Mouse (Mus musculus): ENCODE data around the gene Rnf152.

Rnf152 gene

DNA sequence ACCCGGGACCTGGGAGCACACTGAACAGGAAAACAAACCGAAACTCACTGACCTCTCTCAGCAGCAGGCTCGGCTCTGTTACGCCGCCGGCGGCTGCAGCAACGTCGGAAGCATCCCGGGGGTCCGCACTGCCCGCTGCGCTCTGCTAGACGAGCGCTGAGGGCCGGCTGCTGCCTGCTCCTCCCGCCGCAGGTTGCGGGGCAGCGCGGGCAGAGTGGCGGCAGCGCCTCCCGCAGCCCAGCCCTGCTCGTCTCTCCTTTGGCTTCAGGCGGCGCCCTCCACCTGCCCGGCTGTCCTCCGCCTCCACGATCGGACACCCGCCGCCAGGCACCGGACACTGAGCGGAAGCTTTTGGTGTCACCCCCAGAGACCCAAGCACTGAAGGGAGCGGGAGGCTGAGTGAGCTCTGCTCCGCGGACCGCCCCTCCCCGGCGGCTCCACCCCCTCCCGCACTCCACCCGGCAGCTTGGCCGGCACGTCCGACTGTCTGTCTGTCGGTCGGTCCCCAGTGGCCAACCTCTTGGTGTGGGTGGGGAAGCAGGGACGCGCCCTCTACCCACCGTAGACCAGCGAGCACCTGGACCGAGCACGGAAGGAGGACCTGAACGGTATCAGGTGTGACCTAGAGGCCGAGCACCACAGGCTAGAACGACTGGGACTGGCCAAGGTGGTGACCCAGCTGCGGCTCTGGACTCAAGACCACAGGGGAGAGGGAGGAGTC, at the start of gene Rnf152:
Rnf152 (minus strand) TSS at position 420 of the 721 bp plus-strand sequence.
- in situ Hi-C loops (cut with MboI, MseI), result loop anchor here (5.0 kb wide), 1 partner anchor 76 kb away; no protein-coding TSS in a partner anchor

DNA sequence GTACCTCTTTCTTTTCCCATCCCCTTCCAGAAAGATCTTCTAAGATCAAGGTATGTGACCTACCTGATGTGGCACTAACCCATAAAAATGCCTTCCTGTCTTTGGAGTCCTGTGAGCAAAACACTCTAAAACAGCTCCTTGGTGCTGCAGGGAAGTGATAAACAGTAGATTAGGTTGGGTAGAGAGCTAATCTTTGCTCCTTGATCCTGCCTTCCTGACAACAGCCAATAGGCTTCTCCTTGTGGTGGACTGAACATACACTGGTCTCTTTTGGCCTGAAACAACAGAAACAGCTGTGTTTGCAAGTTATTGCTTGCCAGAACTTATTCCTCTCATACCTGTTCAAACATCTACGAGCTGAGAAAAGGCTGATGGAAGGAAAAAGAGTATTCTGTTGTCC, 46.3 kb upstream of the Rnf152 start:
- in situ Hi-C loops (cut with MboI, MseI), result no loop called here

DNA sequence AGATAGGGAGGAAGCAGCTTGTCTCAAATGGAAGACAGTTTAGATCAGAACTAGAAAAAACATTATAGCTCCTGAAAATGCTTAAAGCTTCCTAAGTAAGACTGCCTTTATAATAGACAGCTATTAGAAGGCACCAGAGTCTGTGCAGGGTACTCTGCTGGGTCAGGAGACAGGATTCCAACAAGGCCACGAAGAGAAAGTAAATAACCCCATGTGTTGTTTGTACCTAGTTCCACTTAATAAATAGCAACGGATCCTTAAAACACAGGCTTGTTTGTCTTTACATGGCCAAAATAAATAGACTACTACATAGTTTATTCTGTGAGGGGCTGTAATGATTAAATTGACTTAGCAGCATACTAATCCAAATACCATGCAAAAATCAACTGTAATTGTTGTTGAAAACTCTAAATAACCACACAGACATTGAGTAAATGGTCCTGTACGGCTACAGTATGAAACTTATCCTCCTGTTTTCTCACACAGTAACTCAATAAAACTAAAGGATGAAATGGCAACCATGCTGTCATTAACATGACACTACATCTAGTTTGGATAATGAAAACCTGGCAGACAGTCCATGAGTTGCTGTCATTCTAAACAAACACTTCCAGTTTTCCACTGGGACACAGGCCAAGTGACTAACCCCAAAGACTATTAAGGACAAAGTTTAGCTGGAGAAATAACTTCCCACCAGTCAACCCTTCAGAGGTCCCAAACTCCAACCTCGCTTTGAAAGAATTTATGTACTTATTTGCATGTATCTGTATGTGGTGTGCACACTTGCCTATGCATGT, 27.8 kb upstream of the Rnf152 start:
- in situ Hi-C loops (cut with MboI, MseI), result no loop called here

GRCm38 (mm10) chr1:105377546-105377945, 21.0 kb upstream of the Rnf152 start:
- in situ Hi-C loops (cut with MboI, MseI), result loop anchor here (10.0 kb wide), 1 partner anchor 877 kb away; no protein-coding TSS in a partner anchor

- in situ Hi-C loops (cut with MboI, MseI), result loop anchor here (10.0 kb wide), 1 partner anchor 880 kb away; no protein-coding TSS in a partner anchor
These were observed 18.1 kb upstream of the Rnf152 start for GRCm38 (mm10) chr1:105374618-105375017.

GRCm38 (mm10) chr1:105362701-105363100, 6.2 kb upstream of the Rnf152 start:
- in situ Hi-C loops (cut with MboI, MseI), result loop anchor here (10.0 kb wide), 2 partner anchors 272 to 1382 kb away; no protein-coding TSS in a partner anchor

DNA sequence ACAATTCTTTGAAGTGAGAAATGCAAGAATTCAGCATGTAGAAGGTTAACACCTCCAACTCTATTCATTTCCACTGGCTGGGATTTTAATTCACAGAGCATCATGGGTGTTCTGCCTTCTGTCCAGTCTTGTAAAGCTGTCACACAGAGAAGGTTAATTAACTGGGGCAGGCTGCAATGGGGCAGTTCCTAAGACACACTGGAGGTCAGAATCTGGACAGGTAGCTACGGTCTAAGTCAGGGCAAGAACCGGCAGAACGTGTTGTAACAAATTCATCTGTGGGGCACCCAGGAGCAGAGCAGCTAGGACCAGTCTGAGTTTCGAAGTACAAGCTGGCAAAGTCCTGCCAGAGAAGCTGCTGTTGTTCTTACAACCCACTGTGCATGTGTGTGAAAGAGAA, 2.4 kb upstream of the Rnf152 start:
- in situ Hi-C loops (cut with MboI, MseI), result loop anchor here (5.0 kb wide), 1 partner anchor 73 kb away; no protein-coding TSS in a partner anchor

GRCm38 (mm10) chr1:105355910-105356290, 610 bp downstream of the Rnf152 start:
- in situ Hi-C loops (cut with MboI, MseI), result loop anchor here (5.0 kb wide), 1 partner anchor 76 kb away; no protein-coding TSS in a partner anchor

DNA sequence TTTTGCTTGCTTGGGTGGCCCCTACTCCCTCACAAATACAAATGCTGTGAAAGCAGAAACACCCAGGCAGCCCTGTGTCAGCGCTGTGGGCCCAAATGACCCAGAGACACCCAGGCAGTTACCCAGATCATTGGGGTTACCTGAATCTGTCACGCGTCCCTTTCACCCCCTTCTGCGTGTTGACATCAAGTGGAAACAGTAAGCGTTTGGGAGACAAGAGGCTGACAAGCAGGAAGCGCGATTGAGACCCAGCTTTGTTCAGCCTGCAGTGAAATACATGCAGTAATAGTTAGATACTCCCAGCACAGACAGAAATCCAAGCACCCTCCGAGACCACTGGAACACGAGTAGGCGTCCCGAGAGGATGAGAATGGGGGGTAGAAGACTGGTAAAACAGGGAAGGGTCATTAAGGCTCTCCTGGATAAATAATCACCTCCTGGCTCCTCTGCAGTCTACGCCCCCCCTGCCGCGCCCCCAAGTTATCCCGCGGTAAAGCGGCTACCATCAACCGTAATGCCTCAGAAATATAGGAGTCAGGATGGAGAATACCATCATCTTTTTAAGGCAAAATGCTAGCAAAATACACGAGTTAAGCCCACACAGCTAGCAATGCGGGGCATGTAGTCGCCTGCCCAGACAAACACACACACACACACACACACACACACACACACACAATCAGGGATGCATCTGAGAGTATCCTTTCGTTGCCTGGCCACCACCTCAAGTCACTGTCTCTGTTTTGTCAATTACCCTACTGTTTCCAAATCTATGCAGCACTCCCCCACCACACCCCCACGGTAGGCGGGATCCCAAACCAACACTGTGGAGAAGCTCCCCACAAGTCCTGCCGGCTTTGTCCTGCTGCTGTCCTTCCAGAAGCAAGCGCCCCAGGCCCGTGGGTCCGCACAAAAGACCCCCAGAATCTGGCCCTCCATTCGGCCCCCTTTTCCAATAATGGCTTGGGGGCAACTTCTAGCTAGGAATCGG, 1.3 kb downstream of the Rnf152 start:
- in situ Hi-C loops (cut with MboI, MseI), result loop anchor here (5.0 kb wide), 1 partner anchor 77 kb away; no protein-coding TSS in a partner anchor

GRCm38 (mm10) chr1:105351806-105352205, 4.7 kb downstream of the Rnf152 start:
- in situ Hi-C loops (cut with MboI, MseI), result no loop called here

DNA sequence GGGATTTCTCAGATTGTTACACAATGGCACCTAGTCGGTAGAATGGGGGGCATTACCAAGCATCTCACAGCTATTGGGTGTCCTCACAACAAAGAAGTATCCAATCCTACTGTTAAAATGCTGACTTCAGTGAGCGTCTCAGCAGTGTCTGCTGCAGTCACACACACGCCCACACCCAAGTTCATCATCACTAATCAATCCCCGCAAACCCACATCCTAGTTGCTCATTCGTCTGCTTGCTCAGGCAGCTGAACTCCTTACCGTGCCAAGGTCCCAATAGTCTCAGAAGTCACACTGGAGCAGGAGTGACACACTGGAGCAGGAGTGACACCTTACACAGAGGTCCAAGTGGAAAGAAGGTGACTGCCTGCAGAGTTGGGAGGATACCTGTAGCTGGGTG, 14.2 kb downstream of the Rnf152 start:
- in situ Hi-C loops (cut with MboI, MseI), result no loop called here

- in situ Hi-C loops (cut with MboI, MseI), result no loop called here
These were observed 15.6 kb downstream of the Rnf152 start for GRCm38 (mm10) chr1:105340943-105341342.

- in situ Hi-C loops (cut with MboI, MseI), result no loop called here
These were observed 19.1 kb downstream of the Rnf152 start for GRCm38 (mm10) chr1:105337397-105337796.

DNA sequence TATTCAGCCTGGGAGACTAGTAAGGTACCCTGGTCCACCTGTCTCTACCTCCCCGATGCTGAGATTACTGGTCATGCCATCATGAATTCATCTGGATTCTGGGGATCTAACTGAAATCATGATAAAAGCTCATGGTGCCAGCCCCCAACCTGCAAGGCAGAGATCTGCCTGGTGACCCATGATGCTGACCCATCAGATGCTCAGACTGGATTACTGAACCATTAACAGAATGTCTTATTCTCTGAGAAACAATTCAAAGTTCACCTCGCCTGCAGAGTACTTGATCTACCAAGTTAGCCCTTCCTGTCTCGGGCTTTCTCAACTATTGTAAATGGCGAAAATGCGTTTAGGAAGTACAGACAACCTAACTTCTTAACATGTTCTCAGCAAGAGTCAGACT, 20.4 kb downstream of the Rnf152 start:
- in situ Hi-C loops (cut with MboI, MseI), result no loop called here

- in situ Hi-C loops (cut with MboI, MseI), result no loop called here
These were observed 24.3 kb downstream of the Rnf152 start for GRCm38 (mm10) chr1:105332087-105332731.

GRCm38 (mm10) chr1:105331605-105332004, 24.9 kb downstream of the Rnf152 start:
- in situ Hi-C loops (cut with MboI, MseI), result no loop called here

DNA sequence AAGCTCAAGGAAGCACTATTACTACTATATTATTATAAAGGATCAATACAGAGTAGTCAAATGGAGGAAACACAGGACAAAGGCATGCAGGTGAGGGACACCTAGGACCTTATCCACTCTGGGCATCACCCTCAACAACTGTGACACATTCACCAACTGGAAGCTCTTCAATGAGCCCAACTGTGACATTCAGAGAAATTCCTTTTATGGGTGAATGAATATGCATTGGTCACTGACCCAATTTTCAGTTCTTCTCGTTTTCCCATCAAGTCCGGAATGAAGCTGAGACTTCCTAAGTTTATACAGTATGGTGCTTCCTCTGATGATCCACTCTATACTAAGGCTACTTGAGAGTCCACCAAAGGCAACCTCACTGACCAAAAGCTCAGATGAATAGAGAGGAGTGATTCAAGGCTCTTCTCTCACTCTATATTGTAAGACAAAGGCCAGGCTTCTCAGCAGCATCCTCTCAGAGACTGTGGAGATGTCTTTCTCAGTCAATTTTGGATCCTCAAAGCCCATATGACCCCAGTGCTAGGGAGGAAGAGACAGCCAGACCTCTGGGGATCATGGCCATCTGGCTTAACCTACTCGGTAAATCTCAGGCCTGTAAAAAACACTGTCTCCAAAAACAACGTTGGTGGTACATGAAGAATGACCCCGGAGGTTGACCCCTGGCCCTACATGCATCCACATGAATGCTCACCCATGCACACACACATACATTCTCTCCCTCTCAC, 25.8 kb downstream of the Rnf152 start:
- in situ Hi-C loops (cut with MboI, MseI), result no loop called here

DNA sequence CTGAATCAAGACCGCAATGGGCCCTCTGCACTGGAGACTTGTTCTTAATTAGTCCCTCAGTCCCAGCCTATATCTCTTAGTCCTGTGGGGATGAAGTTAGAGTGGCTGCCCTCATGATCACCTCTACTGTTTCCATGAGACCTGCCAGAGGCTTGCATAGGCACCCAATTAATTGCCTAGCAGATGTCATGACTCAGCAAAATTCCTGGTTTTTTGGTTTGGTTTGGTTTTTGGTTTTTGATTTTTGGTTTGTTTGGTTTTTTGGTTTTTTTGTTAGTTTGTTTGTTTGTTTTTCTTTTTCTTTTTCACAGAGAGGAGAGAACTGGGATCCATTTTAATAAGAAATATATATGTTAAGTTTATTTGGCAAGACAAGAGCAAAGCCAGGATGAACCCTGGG, 28.7 kb downstream of the Rnf152 start:
- in situ Hi-C loops (cut with MboI, MseI), result no loop called here

GRCm38 (mm10) chr1:105324636-105325035, 31.9 kb downstream of the Rnf152 start:
- in situ Hi-C loops (cut with MboI, MseI), result no loop called here

Measured in T-helper 1 cell (primary cell).